Mouse (Mus musculus) limb, embryonic 12.5 days (tissue): ENCODE measurements around the gene Tbc1d22a. TPM values are rescaled to one million over a fixed set of nuclear protein-coding genes. Genes with fewer than 3 reads are reported as not detected.

Experiments used
- ATAC-seq: fragments of 200-750 bp; cut with Nextera tagmentation; 2 replicates; pipeline ENCODE4 v1.8.0; 2017; ENCODE audit warnings: low read depth, moderate TSS enrichment; ENCODE audit not compliant: insufficient number of reproducible peaks, insufficient read depth, low FRiP score, low TSS enrichment
- H3K27ac ChIP-seq: fragments of 300-500 bp; sonication (generic); 2 replicates; pipeline ENCODE4 v1.5.1; 2016; ENCODE audit warnings: mild to moderate bottlenecking, moderate library complexity
- H3K27me3 ChIP-seq: fragments of 300-500 bp; sonication (generic); 2 replicates; pipeline ENCODE4 v1.6.1; 2016; ENCODE audit warnings: mild to moderate bottlenecking, moderate library complexity
- H3K36me3 ChIP-seq: fragments of 300-500 bp; sonication (generic); 2 replicates; pipeline ENCODE4 v1.6.1; 2016; ENCODE audit warnings: mild to moderate bottlenecking, moderate library complexity
- H3K4me1 ChIP-seq: fragments of 300-500 bp; sonication (generic); replicated peaks from 2 replicates; pipeline ENCODE4 v1.6.1; 2016
- H3K4me2 ChIP-seq: fragments of 300-500 bp; sonication (generic); 2 replicates; pipeline ENCODE4 v1.6.1; 2016; ENCODE audit warnings: mild to moderate bottlenecking, moderate library complexity
- H3K4me3 ChIP-seq: fragments of 300-500 bp; sonication (generic); replicated peaks from 2 replicates; pipeline ENCODE4 v1.5.1; 2016; ENCODE audit warnings: mild to moderate bottlenecking
- H3K9ac ChIP-seq: fragments of 300-500 bp; sonication (generic); replicated peaks from 2 replicates; pipeline ENCODE4 v1.6.1; 2016; ENCODE audit warnings: mild to moderate bottlenecking, moderate library complexity
- H3K9me3 ChIP-seq: fragments of 300-500 bp; sonication (generic); 2 replicates; pipeline ENCODE4 v1.6.1; 2016; ENCODE audit warnings: mild to moderate bottlenecking, moderate library complexity
- WGBS: fragments of 180-500 bp; shearing (Covaris S2); methylation state at CpG from one replicate; pipeline ENCODE4 v1.1.7; 2016; 5-methylcytosine and 5-hydroxymethylcytosine counted together
- polyA plus RNA-seq: library from polyadenylated mRNA; unstranded; fragments of >200 nt; fragmentation: Nextera tagmentation; extraction: Ambion mirVana; gene quantifications from 2 replicates; pipeline ENCODE4 v1.2.1, GENCODE M21; 2016

The Tbc1d22a gene
- polyA plus RNA-seq, 1 experiment from 2014 or later: 12.1 TPM

DNA sequence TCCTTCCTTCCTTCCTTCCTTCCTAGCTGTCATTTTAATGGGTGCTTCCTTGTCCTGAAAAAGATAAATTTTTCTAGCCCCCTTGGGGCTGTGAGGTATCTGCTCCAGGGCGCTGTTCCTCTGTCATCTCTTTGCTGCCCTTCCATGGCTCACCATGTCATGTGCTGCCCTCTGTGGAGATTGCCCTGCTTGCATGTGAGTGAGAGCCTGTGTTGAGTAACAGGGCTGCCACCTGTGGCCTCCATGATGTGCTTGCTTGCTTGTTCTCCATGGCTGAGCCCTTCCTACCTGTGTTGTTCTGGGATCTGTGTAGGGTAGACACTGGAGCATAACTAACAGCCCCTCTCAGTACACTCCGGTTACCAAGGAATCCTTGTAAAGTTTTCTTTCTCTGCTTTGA is 12.7 kb downstream of the Tbc1d22a start:
- Histone ChIP-seq H3K36me3 (no peaks in the 10 kb centered on the region), H3K4me2 (no peak overlapping the region), H3K9me3 (peaks cover 4% of the 10 kb centered on the region; the same call in 1 of the 2 replicates), H3K27ac (no peak overlapping the region), H3K4me1 (peaks cover 21% of the 10 kb centered on the region), H3K27me3 (no peaks in the 10 kb centered on the region), H3K4me3 (no peak overlapping the region), H3K9ac (no peak overlapping the region)
- 80% methylated on average over 2 of the region's 2 CpGs for WGBS
- no peak for ATAC-seq

DNA sequence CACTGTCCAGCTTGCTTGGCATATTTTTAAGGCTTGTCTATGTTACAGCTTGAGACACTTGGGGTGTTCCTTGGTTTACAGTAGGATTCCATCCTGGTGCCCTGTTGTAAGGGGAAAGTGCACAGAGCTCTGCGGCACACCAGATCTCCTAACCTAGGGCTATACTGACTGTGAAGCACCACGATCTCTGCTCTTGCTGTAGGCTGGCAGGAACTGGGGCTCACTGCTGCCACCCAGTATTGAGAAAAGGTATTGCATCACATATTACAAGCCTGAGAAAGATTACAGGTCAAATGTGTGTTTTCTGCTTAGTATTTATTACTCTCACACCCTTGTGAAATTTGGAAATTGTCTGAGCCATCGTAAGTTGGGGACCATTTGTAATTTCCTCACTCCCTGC is 13.9 kb downstream of the Tbc1d22a start:
- ATAC-seq: no peak
- Histone ChIP-seq H3K27ac (no peak overlapping the region), H3K9ac (no peak overlapping the region), H3K27me3 (no peaks in the 10 kb centered on the region), H3K9me3 (peaks cover 4% of the 10 kb centered on the region; the same call in 1 of the 2 replicates), H3K4me2 (no peak overlapping the region), H3K4me1 (peaks cover 25% of the 10 kb centered on the region), H3K4me3 (no peak overlapping the region), H3K36me3 (no peaks in the 10 kb centered on the region)
- 43% methylated on average over 3 of the region's 3 CpGs for WGBS

- H3K4me2 ChIP-seq: no peak overlapping the region
- no peak overlapping the region for H3K9ac ChIP-seq
- H3K27me3 ChIP-seq: no peaks in the 10 kb centered on the region
- 87% methylated on average over 8 of the region's 8 CpGs for WGBS
- H3K27ac ChIP-seq: no peak overlapping the region
- no peaks in the 10 kb centered on the region for H3K36me3 ChIP-seq
- no peaks in the 10 kb centered on the region for H3K9me3 ChIP-seq
- H3K4me3 ChIP-seq: no peak overlapping the region
- H3K4me1 ChIP-seq: peaks cover 25% of the 10 kb centered on the region
- no peak for ATAC-seq
Measured at GRCm38 (mm10) chr15:86229088-86229487, 14.8 kb downstream of the Tbc1d22a start.

- Histone ChIP-seq H3K9me3 (no peaks in the 10 kb centered on the region), H3K4me1 (peaks cover 25% of the 10 kb centered on the region), H3K27me3 (no peaks in the 10 kb centered on the region), H3K27ac (no peak overlapping the region), H3K36me3 (no peaks in the 10 kb centered on the region), H3K4me3 (no peak overlapping the region), H3K4me2 (no peak overlapping the region), H3K9ac (no peak overlapping the region)
- WGBS: 75% methylated on average over 11 of the region's 11 CpGs
- ATAC-seq: no peak
Measured at GRCm38 (mm10) chr15:86229623-86230022, 15.4 kb downstream of the Tbc1d22a start.

DNA sequence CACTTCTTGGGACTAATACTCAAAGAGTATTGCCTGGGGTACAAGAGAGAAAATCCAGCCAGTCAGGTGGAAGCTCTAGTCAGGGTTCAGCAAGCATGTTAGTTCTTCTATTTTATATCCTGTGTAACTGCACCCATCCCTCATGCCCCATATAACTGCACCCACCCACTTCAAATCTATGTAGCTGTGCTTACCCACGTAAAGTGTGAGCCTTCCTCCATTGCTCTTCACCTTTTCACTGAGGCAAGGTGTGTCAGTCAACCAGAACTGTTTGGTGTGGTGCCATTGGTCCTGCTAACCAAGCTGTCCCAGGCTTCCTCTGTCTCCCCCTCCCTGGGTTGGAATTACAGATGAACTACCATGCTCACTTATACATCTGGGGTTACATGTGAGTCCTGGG is 16.9 kb downstream of the Tbc1d22a start:
- H3K36me3 ChIP-seq: peaks cover 9% of the 10 kb centered on the region
- 85% methylated on average over 1 of the region's 1 CpGs for WGBS

DNA sequence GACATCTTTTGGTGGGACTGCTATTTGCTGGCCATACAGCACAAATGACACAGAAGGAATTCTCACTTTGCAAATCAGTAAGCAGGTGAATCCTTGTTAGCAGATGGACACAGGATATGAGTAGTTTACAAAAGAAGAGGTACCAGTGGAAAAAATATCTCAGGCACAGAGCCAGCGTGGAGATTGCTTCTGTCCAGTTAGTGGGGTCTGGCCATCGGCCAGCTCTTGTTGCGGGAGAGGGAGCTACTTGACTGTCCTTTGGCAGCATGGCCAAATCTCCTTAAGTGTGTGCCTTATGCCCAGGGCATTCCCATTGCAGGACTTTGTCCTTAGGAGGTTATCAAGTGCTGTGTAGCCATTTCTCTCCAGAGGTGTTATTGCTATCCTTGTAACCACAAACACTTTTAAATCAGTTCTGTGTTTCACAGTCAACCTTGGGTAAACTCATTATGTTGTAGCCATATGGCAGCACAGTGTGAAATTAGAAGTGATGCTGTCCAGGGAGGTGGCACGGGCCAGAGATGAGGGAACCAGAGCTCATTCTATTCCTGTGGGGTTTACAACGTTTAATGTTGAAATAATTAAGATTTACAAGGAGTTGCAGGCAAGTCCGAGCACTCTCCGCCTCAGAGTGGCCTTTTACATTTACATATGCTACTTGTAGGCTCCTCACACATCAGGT is 17.7 kb downstream of the Tbc1d22a start:
- no peak overlapping the region for H3K4me3 ChIP-seq
- no peaks in the 10 kb centered on the region for H3K27me3 ChIP-seq
- H3K9ac ChIP-seq: no peak overlapping the region
- H3K9me3 ChIP-seq: no peaks in the 10 kb centered on the region
- peaks cover 25% of the 10 kb centered on the region for H3K4me1 ChIP-seq
- 36% methylated on average over 7 of the region's 7 CpGs for WGBS
- ATAC-seq: no peak
- no peak overlapping the region for H3K4me2 ChIP-seq
- no peak overlapping the region for H3K27ac ChIP-seq
- H3K36me3 ChIP-seq: peaks cover 9% of the 10 kb centered on the region

More for the DNA sequence above, 16.9 kb downstream of the Tbc1d22a start:
- Histone ChIP-seq H3K4me3 (no peak overlapping the region), H3K9me3 (no peaks in the 10 kb centered on the region), H3K27ac (no peak overlapping the region), H3K4me2 (no peak overlapping the region), H3K9ac (no peak overlapping the region), H3K4me1 (peaks cover 25% of the 10 kb centered on the region), H3K27me3 (no peaks in the 10 kb centered on the region)
- ATAC-seq: no peak

GRCm38 (mm10) chr15:86234001-86234400 is 19.7 kb downstream of the Tbc1d22a start:
- Histone ChIP-seq H3K36me3 (peaks cover 21% of the 10 kb centered on the region), H3K4me2 (no peak overlapping the region), H3K27me3 (no peaks in the 10 kb centered on the region), H3K9ac (no peak overlapping the region), H3K4me3 (no peak overlapping the region), H3K27ac (no peak overlapping the region), H3K9me3 (no peaks in the 10 kb centered on the region), H3K4me1 (peaks cover 25% of the 10 kb centered on the region)
- WGBS: 77% methylated on average over 5 of the region's 5 CpGs
- no peak for ATAC-seq

- no peak overlapping the region for H3K9ac ChIP-seq
- peaks cover 24% of the 10 kb centered on the region for H3K36me3 ChIP-seq
- H3K4me2 ChIP-seq: no peak overlapping the region
- peak; percentile 32; the same call in 1 of the 2 replicates for ATAC-seq
- H3K4me1 ChIP-seq: peaks cover 21% of the 10 kb centered on the region
- H3K27ac ChIP-seq: no peak overlapping the region
- 87% methylated on average over 22 of the region's 22 CpGs for WGBS
- H3K4me3 ChIP-seq: no peak overlapping the region
- no peaks in the 10 kb centered on the region for H3K9me3 ChIP-seq
- no peaks in the 10 kb centered on the region for H3K27me3 ChIP-seq
Measured at GRCm38 (mm10) chr15:86234517-86235441, 20.5 kb downstream of the Tbc1d22a start.

DNA sequence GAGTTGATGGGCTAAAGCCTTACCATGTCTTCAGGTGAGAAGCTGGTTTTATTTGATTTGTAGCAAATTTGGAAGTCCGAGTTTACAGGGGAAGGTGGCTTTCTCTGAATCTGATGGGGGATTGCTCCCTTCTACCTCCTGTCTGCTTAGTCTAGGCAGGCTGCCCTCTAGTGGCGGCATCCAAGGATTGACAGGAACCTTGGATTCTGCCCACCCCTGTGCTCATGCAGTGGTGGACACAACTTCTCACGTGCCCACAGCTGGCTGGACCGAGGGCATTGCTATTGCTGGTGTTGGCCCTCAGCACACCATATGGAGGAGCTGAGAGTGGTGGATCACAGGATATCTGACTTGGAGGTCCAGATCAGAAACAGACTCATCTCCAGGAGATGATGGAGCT is 22.0 kb downstream of the Tbc1d22a start:
- no peak overlapping the region for H3K4me2 ChIP-seq
- peaks cover 35% of the 10 kb centered on the region for H3K36me3 ChIP-seq
- no peak overlapping the region for H3K4me3 ChIP-seq
- no peak overlapping the region for H3K27ac ChIP-seq
- 41% methylated on average over 4 of the region's 4 CpGs for WGBS
- no peaks in the 10 kb centered on the region for H3K9me3 ChIP-seq
- no peak for ATAC-seq
- peaks cover 11% of the 10 kb centered on the region for H3K4me1 ChIP-seq
- H3K9ac ChIP-seq: no peak overlapping the region
- H3K27me3 ChIP-seq: no peaks in the 10 kb centered on the region

GRCm38 (mm10) chr15:86238076-86238475 is 23.8 kb downstream of the Tbc1d22a start:
- Histone ChIP-seq H3K27me3 (no peaks in the 10 kb centered on the region), H3K4me1 (no peaks in the 10 kb centered on the region), H3K4me2 (no peak overlapping the region), H3K4me3 (no peak overlapping the region), H3K9me3 (no peaks in the 10 kb centered on the region), H3K36me3 (peaks cover 44% of the 10 kb centered on the region), H3K27ac (no peak overlapping the region), H3K9ac (no peak overlapping the region)
- WGBS: 87% methylated on average over 3 of the region's 3 CpGs
- no peak for ATAC-seq

- H3K4me2 ChIP-seq: no peak overlapping the region
- H3K9ac ChIP-seq: no peak overlapping the region
- H3K27me3 ChIP-seq: no peaks in the 10 kb centered on the region
- WGBS: 87% methylated on average over 6 of the region's 6 CpGs
- no peaks in the 10 kb centered on the region for H3K9me3 ChIP-seq
- no peaks in the 10 kb centered on the region for H3K4me1 ChIP-seq
- H3K4me3 ChIP-seq: no peak overlapping the region
- H3K36me3 ChIP-seq: peaks cover 44% of the 10 kb centered on the region
- no peak for ATAC-seq
- H3K27ac ChIP-seq: no peak overlapping the region
Measured at GRCm38 (mm10) chr15:86239068-86239467, 24.8 kb downstream of the Tbc1d22a start.
